Mouse (Mus musculus) spleen, adult 18-20 months (tissue): ENCODE results near the gene Plin3.

Experiments used
- DNase-seq, 2 experiments: peaks; one replicate each; pipeline ENCODE4 v3.0.0; 2022; ENCODE audit warnings: mixed read lengths in 2 of 2

Plin3 gene

DNA sequence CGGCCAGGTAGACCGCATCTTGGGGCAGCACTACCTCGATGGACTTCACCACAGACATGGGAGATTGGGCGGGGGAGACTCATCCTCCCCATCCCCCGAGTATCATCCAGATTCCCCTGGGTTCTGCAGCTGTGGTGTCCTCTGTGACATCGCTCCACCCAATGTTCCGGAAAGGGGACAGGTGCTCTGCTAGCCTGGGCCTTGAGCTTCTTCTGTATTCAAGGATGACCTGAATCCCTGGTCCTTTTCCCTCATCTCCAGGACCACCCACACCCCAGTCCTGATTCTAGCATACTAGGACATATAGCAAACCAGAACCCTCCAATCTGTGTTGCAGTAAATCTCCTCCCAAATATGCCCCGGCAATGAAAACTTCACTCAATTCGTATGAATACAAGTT, 7.5 kb upstream of the Plin3 start, which contains the start of gene Arrdc5:
Arrdc5 (minus strand) TSS at position 101 of the 400 bp plus-strand sequence.
- DNase-seq = no peak

- no peak for DNase-seq
These were observed 5.6 kb upstream of the Plin3 start for GRCm38 (mm10) chr17:56298238-56298637.

GRCm38 (mm10) chr17:56296201-56296600, 3.5 kb upstream of the Plin3 start:
- no peak for DNase-seq

GRCm38 (mm10) chr17:56294241-56294640, 1.6 kb upstream of the Plin3 start:
- no peak for DNase-seq

- no peak for DNase-seq
These were observed 618 bp upstream of the Plin3 start for GRCm38 (mm10) chr17:56293291-56293690.

- DNase-seq = no peak
These were observed 722 bp downstream of the Plin3 start for GRCm38 (mm10) chr17:56291826-56292475.

GRCm38 (mm10) chr17:56291171-56291511, 1.5 kb downstream of the Plin3 start:
- peak; percentile 78 to 85 for DNase-seq

- peak; percentile 87 to 96 for DNase-seq
These were observed 2.1 kb downstream of the Plin3 start for GRCm38 (mm10) chr17:56290388-56291170.

DNA sequence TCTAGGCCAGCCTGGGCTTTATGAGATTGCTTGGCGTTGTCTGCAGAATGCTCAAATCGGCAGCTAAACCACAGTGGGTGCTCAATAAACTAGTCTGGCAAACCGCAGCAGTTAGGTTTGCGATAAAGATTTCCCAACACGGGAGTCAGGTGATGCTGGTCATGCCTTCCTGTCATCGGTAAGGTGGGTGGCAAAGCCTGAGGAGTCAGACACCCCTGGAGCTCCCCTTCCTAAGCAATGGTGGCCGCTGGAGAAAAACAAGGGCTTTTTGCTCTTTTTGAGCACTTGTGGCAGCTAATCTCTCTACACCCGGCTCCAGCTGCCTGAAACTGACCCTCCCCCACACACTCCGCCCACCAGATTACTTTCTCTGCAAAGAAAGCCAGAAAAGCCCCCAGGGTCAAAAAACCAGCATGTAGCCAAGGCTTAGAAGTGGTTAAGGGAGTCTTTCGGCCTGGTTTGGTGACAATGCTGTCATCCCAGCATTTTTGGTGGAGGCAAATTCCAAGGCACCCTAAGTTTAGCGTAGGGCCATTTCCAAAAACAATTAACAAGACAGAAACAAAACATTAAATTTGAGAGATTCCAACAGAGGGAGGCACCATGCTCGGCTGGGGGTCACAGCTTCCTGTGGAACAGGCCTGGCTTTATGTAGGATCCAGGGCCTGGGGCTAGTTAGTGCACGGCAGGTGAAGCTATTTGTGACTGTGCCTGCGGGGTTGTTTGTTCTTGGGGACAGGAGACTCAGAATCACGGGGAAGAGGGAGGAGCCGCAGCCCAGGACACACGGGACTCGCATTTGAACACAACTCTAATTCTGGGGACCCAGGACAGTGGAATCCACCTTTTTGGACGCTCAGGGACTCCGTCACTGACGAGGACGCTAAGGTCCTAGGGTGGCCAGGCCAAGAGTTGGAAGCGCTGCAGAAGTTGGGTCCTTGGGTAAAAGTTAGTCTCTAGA, 3.0 kb downstream of the Plin3 start:
- no peak for DNase-seq

- no peak for DNase-seq
These were observed 3.8 kb downstream of the Plin3 start for GRCm38 (mm10) chr17:56288866-56289265.

- DNase-seq = no peak
These were observed 4.8 kb downstream of the Plin3 start for GRCm38 (mm10) chr17:56287830-56288229.

GRCm38 (mm10) chr17:56285995-56286394, 6.7 kb downstream of the Plin3 start:
- no peak for DNase-seq

- no peak for DNase-seq
These were observed 9.4 kb downstream of the Plin3 start for GRCm38 (mm10) chr17:56283316-56283715.

DNA sequence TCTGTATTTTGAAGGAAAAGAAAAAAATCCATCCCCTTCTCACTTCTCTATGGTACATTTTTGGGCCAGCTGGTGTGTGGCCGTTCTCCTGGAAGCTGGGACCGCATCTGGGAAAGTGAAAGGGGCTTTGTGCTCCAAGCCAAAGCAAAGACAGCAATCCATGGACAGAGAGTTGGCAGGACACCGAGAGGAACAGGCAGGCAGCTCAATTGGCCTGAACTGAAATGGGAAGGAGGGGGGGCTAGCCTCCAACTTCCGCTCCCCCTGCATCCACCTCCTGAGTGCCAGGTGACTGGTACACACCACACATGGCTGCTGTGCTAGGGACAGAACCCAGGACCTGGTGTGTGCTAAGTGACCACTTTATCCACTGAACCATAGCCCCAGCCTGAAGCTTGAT, 9.9 kb downstream of the Plin3 start:
- DNase-seq = no peak

DNA sequence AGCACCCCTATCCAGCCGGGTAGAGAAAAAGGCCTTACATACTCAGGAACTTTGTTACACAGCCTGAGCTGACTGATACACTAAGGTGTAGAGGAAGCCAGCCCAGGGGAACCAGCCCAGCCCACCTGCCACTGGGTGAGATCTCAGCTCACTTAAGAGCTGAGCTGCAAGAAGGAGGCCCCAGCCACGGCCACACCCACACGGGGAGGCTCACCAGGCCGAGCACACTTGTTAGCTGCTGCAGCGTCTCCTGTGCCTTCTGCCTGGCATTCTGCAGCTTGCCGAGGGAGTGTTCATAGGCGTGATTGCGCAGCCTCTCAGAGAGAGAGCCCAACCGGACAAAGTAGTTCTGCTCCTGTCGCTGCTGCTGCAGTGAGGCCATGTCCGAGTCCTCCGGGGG, 11.5 kb downstream of the Plin3 start:
- no peak for DNase-seq

GRCm38 (mm10) chr17:56279481-56280155, 13.1 kb downstream of the Plin3 start:
- no peak for DNase-seq

DNA sequence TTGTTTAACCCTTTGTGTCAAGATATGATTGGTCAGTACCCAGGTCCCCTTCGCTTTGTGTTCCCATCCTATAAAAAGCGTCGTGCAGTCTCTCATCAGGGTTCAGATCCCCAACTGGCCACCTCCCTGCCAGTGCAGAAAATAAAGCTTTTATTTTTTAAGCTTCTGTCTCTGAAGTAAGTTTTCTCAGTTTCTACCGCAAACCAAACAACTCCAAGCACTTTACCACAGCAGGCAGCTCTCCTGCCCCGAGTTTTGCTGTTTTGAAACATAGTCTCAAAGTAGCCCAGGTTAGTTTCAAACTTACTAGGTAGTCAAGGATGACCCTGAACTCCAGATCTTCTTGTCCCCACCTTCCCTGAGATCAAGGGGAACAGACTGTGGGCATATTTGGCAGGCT, 14.3 kb downstream of the Plin3 start:
- no peak for DNase-seq

- no peak for DNase-seq
These were observed 15.1 kb downstream of the Plin3 start for GRCm38 (mm10) chr17:56277567-56277893.

DNA sequence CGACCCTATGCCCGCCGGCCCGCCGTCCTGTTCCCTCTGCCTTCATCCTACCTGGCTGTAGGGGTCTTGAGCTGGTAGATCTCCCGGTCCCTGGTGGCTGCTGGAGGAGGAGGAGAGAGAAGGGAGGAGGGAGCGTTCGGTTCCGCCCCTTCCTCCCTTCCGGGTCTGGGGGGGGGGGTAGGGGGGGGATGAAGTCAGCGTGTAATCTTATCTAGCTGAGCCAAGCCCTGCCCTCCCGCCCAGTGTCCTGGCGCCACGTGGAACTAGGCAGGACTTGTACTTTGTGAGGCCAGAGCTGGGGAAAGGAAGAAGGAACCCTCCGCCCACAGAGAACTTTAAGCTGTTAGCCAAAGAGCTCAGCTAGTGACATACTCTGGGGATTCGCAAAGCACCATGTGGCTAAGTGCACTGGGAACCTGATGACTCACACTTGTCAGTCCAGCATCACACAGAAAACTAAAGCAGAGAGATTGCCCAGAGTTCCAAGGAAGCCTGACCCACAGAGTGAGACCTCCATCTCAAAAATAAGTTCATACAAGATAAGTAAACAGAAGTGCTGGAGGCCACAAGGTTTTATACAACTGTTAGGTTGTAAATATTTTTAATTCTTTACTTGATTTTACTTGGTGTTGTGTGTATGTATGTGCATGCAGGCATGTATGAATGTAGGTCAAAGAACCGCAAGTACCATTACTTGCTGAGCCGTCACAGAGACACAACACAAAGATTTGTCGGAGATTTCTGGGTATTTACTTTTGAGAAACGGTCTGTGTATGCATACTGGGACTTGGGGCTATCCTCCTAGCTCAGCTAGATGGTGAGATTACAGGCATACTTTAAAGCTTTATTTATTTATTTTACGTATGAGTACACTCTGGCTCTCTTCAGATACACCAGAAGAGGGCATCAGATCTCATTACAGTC, 15.8 kb downstream of the Plin3 start, which contains the start of gene Ticam1:
Ticam1 (minus strand) TSS at position 144 of the 924 bp plus-strand sequence.
- peak; percentile 68 to 82 for DNase-seq

GRCm38 (mm10) chr17:56275842-56276480, 16.7 kb downstream of the Plin3 start:
- DNase-seq = no peak

DNA sequence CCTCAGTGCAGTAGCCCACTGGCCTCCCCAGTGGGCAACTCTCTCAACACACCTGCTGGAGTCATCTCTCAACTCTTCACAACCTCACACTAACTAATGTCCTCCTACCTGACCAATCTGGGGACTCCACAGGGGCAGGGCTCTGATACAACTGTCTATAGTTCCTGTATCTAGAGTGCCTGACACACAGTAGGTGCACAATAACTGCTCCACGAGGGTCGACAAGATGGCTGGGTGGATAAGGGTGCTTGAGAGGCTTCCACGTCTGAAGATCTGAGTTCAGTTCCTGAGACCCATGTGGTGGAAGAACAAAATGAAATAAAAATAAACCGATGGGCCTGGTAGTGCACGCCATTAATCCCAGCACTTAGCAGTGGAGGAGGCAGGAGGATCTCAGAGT, 18.7 kb downstream of the Plin3 start:
- no peak for DNase-seq
